Mouse (Mus musculus) erythroblast, embryonic 14.5 days (primary cell): ENCODE results near the gene Tmem163. TPM values are rescaled to one million over a fixed set of nuclear protein-coding genes. Genes with fewer than 3 reads are reported as not detected.

Experiments
- H3K27me3 ChIP-seq: 2 replicates; pipeline ENCODE4 v1.6.1; 2012; ENCODE audit warnings: inconsistent platforms; ENCODE audit not compliant: control insufficient read depth
- H3K36me3 ChIP-seq: 2 replicates; pipeline ENCODE4 v1.6.1; 2012; ENCODE audit warnings: mild to moderate bottlenecking, inconsistent platforms; ENCODE audit not compliant: control insufficient read depth
- H3K4me1 ChIP-seq: 2 replicates; pipeline ENCODE4 v1.6.1; 2012; ENCODE audit warnings: inconsistent platforms; ENCODE audit not compliant: control insufficient read depth
- H3K4me3 ChIP-seq: replicated peaks from 2 replicates; pipeline ENCODE3; 2012; ENCODE audit warnings: moderate library complexity, mild to moderate bottlenecking, inconsistent platforms
- H3K9me3 ChIP-seq: 2 replicates; pipeline ENCODE4 v1.6.1; 2012; ENCODE audit warnings: low read length, inconsistent platforms, mixed read lengths; ENCODE audit not compliant: control insufficient read depth
- GATA1 ChIP-seq: IDR thresholded peaks from 2 replicates; pipeline ENCODE4 v1.6.1; 2012; ENCODE audit warnings: low read length, inconsistent platforms, mixed read lengths
- TAL1 ChIP-seq: IDR thresholded peaks from 3 replicates; pipeline ENCODE4 v1.6.1; 2012; ENCODE audit warnings: low read length, inconsistent platforms, mixed read lengths
- polyA plus RNA-seq: library from polyadenylated mRNA; stranded (reverse); fragments of >175 nt; gene quantifications from 2 replicates; pipeline ENCODE4 v1.2.3, GENCODE M21; 2012

Gene Tmem163
- polyA plus RNA-seq, 1 experiment, result not detected

GRCm38 (mm10) chr1:127542756-127543155 is 136.6 kb downstream of the Tmem163 start:
- Histone ChIP-seq H3K4me3 (no peak overlapping the region), H3K27me3 (no peaks in the 10 kb centered on the region), H3K4me1 (no peaks in the 10 kb centered on the region), H3K9me3 (no peaks in the 10 kb centered on the region), H3K36me3 (no peaks in the 10 kb centered on the region)
- TF ChIP-seq GATA1, result no peak
- TF ChIP-seq TAL1, result no peak

GRCm38 (mm10) chr1:127541931-127542330 is 137.4 kb downstream of the Tmem163 start:
- Histone ChIP-seq H3K4me3 (no peak overlapping the region), H3K9me3 (no peaks in the 10 kb centered on the region), H3K27me3 (no peaks in the 10 kb centered on the region), H3K36me3 (no peaks in the 10 kb centered on the region), H3K4me1 (no peaks in the 10 kb centered on the region)
- TF ChIP-seq TAL1 (no peak), GATA1 (no peak)

- no peak for TF ChIP-seq GATA1
- no peak for TF ChIP-seq TAL1
- Histone ChIP-seq H3K36me3 (no peaks in the 10 kb centered on the region), H3K27me3 (no peaks in the 10 kb centered on the region), H3K4me3 (no peak overlapping the region), H3K9me3 (no peaks in the 10 kb centered on the region), H3K4me1 (no peaks in the 10 kb centered on the region)
Measured at GRCm38 (mm10) chr1:127541522-127541921, 137.8 kb downstream of the Tmem163 start.

- H3K36me3 ChIP-seq, result no peaks in the 10 kb centered on the region
- no peaks in the 10 kb centered on the region for H3K27me3 ChIP-seq
- no peak overlapping the region for H3K4me3 ChIP-seq
- H3K9me3 ChIP-seq, result no peaks in the 10 kb centered on the region
- no peaks in the 10 kb centered on the region for H3K4me1 ChIP-seq
- no peak for TF ChIP-seq TAL1
- TF ChIP-seq GATA1, result no peak
Measured at GRCm38 (mm10) chr1:127537204-127538038, 141.9 kb downstream of the Tmem163 start.

- TF ChIP-seq TAL1, result no peak
- Histone ChIP-seq H3K9me3 (no peaks in the 10 kb centered on the region), H3K36me3 (no peaks in the 10 kb centered on the region), H3K27me3 (no peaks in the 10 kb centered on the region), H3K4me3 (no peak overlapping the region), H3K4me1 (no peaks in the 10 kb centered on the region)
Measured at GRCm38 (mm10) chr1:127536448-127536847, 142.9 kb downstream of the Tmem163 start.

- no peak for TF ChIP-seq GATA1
- no peak for TF ChIP-seq TAL1
- H3K36me3 ChIP-seq, result no peaks in the 10 kb centered on the region
- no peaks in the 10 kb centered on the region for H3K9me3 ChIP-seq
- H3K4me1 ChIP-seq, result no peaks in the 10 kb centered on the region
- H3K4me3 ChIP-seq, result no peak overlapping the region
- H3K27me3 ChIP-seq, result no peaks in the 10 kb centered on the region
Measured at GRCm38 (mm10) chr1:127531723-127532122, 147.6 kb downstream of the Tmem163 start.

GRCm38 (mm10) chr1:127530849-127531580 is 148.3 kb downstream of the Tmem163 start:
- Histone ChIP-seq H3K4me1 (no peaks in the 10 kb centered on the region), H3K4me3 (no peak overlapping the region), H3K27me3 (no peaks in the 10 kb centered on the region), H3K36me3 (no peaks in the 10 kb centered on the region), H3K9me3 (no peaks in the 10 kb centered on the region)
- no peak for TF ChIP-seq GATA1
- no peak for TF ChIP-seq TAL1

GRCm38 (mm10) chr1:127523364-127523763 is 156.0 kb downstream of the Tmem163 start:
- TF ChIP-seq GATA1 (no peak), TAL1 (no peak)
- H3K36me3 ChIP-seq, result no peaks in the 10 kb centered on the region
- H3K4me3 ChIP-seq, result no peak overlapping the region
- no peaks in the 10 kb centered on the region for H3K4me1 ChIP-seq
- no peaks in the 10 kb centered on the region for H3K27me3 ChIP-seq
- H3K9me3 ChIP-seq, result no peaks in the 10 kb centered on the region

- no peak for TF ChIP-seq GATA1
- no peak for TF ChIP-seq TAL1
- Histone ChIP-seq H3K27me3 (no peaks in the 10 kb centered on the region), H3K36me3 (no peaks in the 10 kb centered on the region), H3K4me3 (no peak overlapping the region), H3K4me1 (no peaks in the 10 kb centered on the region), H3K9me3 (peaks cover 14% of the 10 kb centered on the region)
Measured at GRCm38 (mm10) chr1:127514888-127515287, 164.5 kb downstream of the Tmem163 start.
